Mouse (Mus musculus) lung, postnatal 0 days (tissue): ENCODE measurements at regions not wholly inside any gene's neighbourhood (a gene's known extent, or its start where the extent isn't known, plus 50 kb on each side); places are given as distances from the start of the nearest gene placed in this dataset.

ENCODE experiments used
- ATAC-seq: fragments of 200-750 bp; cut with Nextera tagmentation; 2 replicates; pipeline ENCODE4 v1.8.0; 2017; ENCODE audit warnings: moderate library complexity
- DNase-seq: peaks from one replicate; pipeline ENCODE4 v3.0.0-alpha.2; 2016; ENCODE audit warnings: low spot score
- H3K27ac ChIP-seq: fragments of 300-500 bp; sonication (generic); 2 replicates; pipeline ENCODE4 v1.5.1; 2014; ENCODE audit warnings: antibody characterized with exemption, mild to moderate bottlenecking, low read length, mixed read lengths
- H3K27me3 ChIP-seq: fragments of 300-500 bp; sonication (generic); replicated peaks from 2 replicates; pipeline ENCODE4 v1.6.1; 2014; ENCODE audit warnings: low read length, mixed read lengths; ENCODE audit not compliant: insufficient read depth
- H3K36me3 ChIP-seq: fragments of 300-500 bp; sonication (generic); 2 replicates; pipeline ENCODE4 v1.6.1; 2014; ENCODE audit warnings: low read length, mixed read lengths; ENCODE audit not compliant: insufficient read depth
- H3K4me1 ChIP-seq: fragments of 300-500 bp; sonication (generic); 2 replicates; pipeline ENCODE4 v1.6.1; 2014; ENCODE audit warnings: antibody characterized with exemption, low read depth, low read length, mixed read lengths; ENCODE audit not compliant: insufficient read depth
- H3K4me2 ChIP-seq: fragments of 300-500 bp; sonication (generic); replicated peaks from 2 replicates; pipeline ENCODE4 v1.6.1; 2014; ENCODE audit warnings: low read depth, mild to moderate bottlenecking, low read length, moderate library complexity, mixed read lengths
- H3K4me3 ChIP-seq: fragments of 300-500 bp; sonication (generic); 2 replicates; pipeline ENCODE4 v1.5.1; 2014; ENCODE audit warnings: low read depth, low read length
- H3K9ac ChIP-seq: fragments of 300-500 bp; sonication (generic); replicated peaks from 2 replicates; pipeline ENCODE4 v1.6.1; 2014; ENCODE audit warnings: low read depth, mild to moderate bottlenecking
- H3K9me3 ChIP-seq: fragments of 300-500 bp; sonication (generic); 2 replicates; pipeline ENCODE4 v1.6.1; 2016; ENCODE audit warnings: low read length, mixed read lengths
- CTCF ChIP-seq: IDR thresholded peaks from 2 replicates; pipeline ENCODE4 v1.5.1; 2016; ENCODE audit warnings: antibody characterized with exemption, mild to moderate bottlenecking
- EP300 ChIP-seq: IDR thresholded peaks from 2 replicates; pipeline ENCODE4 v1.6.1; 2016; ENCODE audit warnings: antibody characterized with exemption, mild to moderate bottlenecking, control low read depth
- WGBS: fragments of 180-500 bp; shearing (Covaris S2); extraction: QIAGEN DNeasy Blood & Tissue Kit; methylation state at CpG from one replicate; pipeline ENCODE4 v1.1.7; 2014; 5-methylcytosine and 5-hydroxymethylcytosine counted together

DNA sequence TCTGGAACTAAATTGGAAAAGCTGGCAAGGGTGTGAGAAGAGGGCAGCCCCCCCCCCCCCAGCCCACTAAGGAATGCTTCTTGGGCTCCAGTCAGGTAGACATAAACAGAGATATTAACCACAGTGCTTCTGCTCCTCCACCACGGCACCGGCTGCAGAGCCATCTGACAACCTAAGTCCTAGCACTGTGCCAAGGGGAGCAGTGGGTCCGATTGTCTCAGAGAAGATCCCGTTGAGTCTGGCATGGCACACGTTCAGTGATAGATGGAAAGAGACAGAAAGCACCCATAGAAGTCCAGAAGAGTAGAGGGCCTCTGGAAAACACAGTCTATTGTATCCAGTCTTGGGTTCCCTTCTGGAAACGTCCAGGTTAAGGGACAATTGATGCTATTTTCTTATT is 241.4 kb upstream of the Arglu1 start:
- WGBS, result 64% methylated on average over 6 of the region's 6 CpGs
- no peaks in the 10 kb centered on the region for H3K27me3 ChIP-seq
- no peaks in the 10 kb centered on the region for H3K9me3 ChIP-seq
- no peak overlapping the region for H3K4me2 ChIP-seq
- no peak overlapping the region for H3K27ac ChIP-seq
- H3K36me3 ChIP-seq, result no peaks in the 10 kb centered on the region
- DNase-seq (no peak), ATAC-seq (no peak)
- H3K4me3 ChIP-seq, result no peak overlapping the region
- H3K9ac ChIP-seq, result no peak overlapping the region
- no peaks in the 10 kb centered on the region for H3K4me1 ChIP-seq
- TF ChIP-seq CTCF (no peak), EP300 (no peak)

DNA sequence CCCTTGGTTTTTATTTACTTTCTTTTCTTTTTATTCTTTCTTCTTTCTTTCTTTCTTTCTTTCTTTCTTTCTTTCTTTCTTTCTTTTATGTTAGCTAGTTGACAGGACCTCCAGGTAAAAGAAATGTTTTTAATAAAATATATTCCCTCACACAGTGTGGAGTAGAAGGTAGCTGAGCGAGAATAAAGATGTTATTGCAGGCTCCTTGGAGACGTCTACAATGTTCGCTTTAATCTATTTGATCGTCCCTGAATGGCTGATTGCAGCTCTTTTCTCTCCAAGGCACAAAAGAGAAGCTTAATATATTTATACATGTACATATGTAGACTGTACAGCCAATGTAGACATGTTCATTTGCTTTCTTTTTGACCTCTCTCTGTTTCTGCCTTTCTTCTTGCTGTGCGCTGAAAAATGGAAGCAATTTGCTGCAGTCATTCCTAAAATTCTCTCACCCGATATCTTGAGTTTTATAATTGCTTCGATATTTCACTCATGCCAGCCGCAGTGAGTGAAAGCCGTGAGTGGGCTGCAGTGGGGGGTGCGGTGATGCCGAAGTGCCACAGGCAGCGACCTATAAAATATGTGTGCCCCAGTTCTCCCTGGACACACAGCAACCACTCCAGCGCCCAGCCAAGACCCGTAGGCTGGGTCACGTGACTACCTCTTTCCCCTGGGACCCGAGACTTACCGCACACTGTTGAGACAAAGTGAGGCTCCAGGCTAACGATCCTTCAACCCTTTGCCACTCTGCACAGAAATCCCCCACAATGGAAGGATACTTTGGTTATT is 237.9 kb upstream of the Arglu1 start:
- H3K27me3 ChIP-seq, result no peaks in the 10 kb centered on the region
- no peaks in the 10 kb centered on the region for H3K4me1 ChIP-seq
- H3K9ac ChIP-seq, result no peak overlapping the region
- DNase-seq, result no peak
- no peaks in the 10 kb centered on the region for H3K36me3 ChIP-seq
- no peak overlapping the region for H3K27ac ChIP-seq
- no peaks in the 10 kb centered on the region for H3K9me3 ChIP-seq
- no peak overlapping the region for H3K4me2 ChIP-seq
- WGBS, result 86% methylated on average over 18 of the region's 18 CpGs
- TF ChIP-seq EP300 (no peak), CTCF (no peak)
- ATAC-seq, result no peak
- no peak overlapping the region for H3K4me3 ChIP-seq

GRCm38 (mm10) chr8:8921446-8921845 is 231.1 kb upstream of the Arglu1 start:
- Histone ChIP-seq H3K4me1 (no peaks in the 10 kb centered on the region), H3K36me3 (no peaks in the 10 kb centered on the region)
- WGBS, result 66% methylated on average over 2 of the region's 2 CpGs

GRCm38 (mm10) chr8:8919582-8920503 is 229.5 kb upstream of the Arglu1 start:
- WGBS, result 19% methylated on average over 11 of the region's 11 CpGs

More at GRCm38 (mm10) chr8:8921446-8921845, 231.1 kb upstream of the Arglu1 start:
- Histone ChIP-seq H3K27me3 (no peaks in the 10 kb centered on the region), H3K4me2 (no peak overlapping the region), H3K4me3 (no peak overlapping the region), H3K9me3 (no peaks in the 10 kb centered on the region), H3K9ac (no peak overlapping the region), H3K27ac (no peak overlapping the region)
- ATAC-seq (no peak), DNase-seq (no peak)
- TF ChIP-seq EP300 (no peak), CTCF (no peak)

GRCm38 (mm10) chr8:8919040-8919439 is 228.7 kb upstream of the Arglu1 start:
- DNase-seq (no peak), ATAC-seq (no peak)
- Histone ChIP-seq H3K27me3 (no peaks in the 10 kb centered on the region), H3K27ac (no peak overlapping the region), H3K36me3 (no peaks in the 10 kb centered on the region), H3K4me2 (no peak overlapping the region), H3K9ac (no peak overlapping the region), H3K9me3 (no peaks in the 10 kb centered on the region), H3K4me1 (no peaks in the 10 kb centered on the region), H3K4me3 (no peak overlapping the region)
- TF ChIP-seq EP300, result no peak
- no peak for TF ChIP-seq CTCF
- 82% methylated on average over 9 of the region's 9 CpGs for WGBS

More at GRCm38 (mm10) chr8:8919582-8920503, 229.5 kb upstream of the Arglu1 start:
- DNase-seq (peak; percentile 9), ATAC-seq (no peak)
- Histone ChIP-seq H3K4me3 (no peak overlapping the region), H3K9ac (no peak overlapping the region), H3K4me1 (no peaks in the 10 kb centered on the region), H3K9me3 (no peaks in the 10 kb centered on the region), H3K27ac (no peak overlapping the region), H3K27me3 (no peaks in the 10 kb centered on the region), H3K36me3 (no peaks in the 10 kb centered on the region), H3K4me2 (no peak overlapping the region)
- TF ChIP-seq EP300 (no peak), CTCF (no peak)

DNA sequence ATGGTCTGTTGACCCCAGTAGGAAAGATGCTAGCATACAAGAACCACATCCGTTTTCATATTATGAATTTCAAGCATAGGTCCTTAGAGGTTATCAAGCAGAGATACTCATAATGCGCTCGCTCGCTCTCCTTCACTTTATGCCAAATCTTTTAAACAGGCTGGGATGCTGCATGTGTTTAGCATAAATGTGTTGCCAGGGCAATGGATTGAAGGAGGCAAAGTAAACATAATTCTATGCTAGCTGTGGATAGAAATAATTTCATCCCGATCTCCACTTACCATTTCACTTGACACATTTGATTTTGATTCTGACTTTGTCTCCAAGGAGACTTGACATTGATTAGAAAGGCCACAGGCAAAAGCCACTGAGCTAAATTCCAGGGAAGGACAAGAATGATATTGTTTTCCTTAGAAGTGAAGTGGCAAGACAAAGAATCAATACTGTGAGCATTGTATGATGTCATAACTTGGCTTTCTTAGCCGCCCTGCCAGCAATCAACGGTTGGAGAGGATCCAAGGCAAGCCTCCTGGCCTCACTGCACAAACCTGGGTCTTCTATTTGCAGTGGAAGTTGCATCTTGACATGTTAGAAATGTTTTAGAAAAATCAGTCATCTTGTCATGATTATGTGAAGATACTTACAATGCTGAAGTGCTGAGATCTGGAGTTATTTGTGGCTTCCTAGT is 217.3 kb upstream of the Arglu1 start:
- H3K36me3 ChIP-seq, result no peaks in the 10 kb centered on the region
- H3K4me2 ChIP-seq, result no peak overlapping the region
- WGBS, result 57% methylated on average over 7 of the region's 7 CpGs
- TF ChIP-seq EP300 (no peak), CTCF (no peak)
- H3K27me3 ChIP-seq, result no peaks in the 10 kb centered on the region
- DNase-seq (no peak), ATAC-seq (no peak)
- no peak overlapping the region for H3K4me3 ChIP-seq
- no peak overlapping the region for H3K27ac ChIP-seq
- no peak overlapping the region for H3K9ac ChIP-seq
- no peaks in the 10 kb centered on the region for H3K9me3 ChIP-seq
- no peaks in the 10 kb centered on the region for H3K4me1 ChIP-seq
